Mouse (Mus musculus): ENCODE results near the gene Dgki.

DNA sequence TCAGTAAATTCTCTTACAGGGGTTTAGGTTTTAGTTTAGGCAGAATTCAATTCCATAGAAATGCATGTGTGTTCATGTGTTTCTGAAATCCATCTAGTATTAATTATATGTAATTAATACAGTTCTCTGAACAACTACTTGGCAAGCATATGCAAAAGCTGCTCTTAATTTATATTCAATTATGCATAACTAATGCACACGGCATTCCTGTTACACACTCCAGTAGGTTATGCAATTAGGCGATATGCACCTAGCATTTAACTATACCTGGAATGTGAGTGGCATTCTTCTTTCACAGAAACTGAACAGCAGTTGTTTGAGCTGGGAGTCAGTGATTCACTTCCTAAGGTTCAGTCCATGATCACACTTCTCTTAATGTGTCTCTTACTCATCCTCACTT is 370.2 kb downstream of the Dgki start:
- TF ChIP-seq CTCF (IDR thresholded peaks at IDR 0.05; ENCODE audit: low read depth), result no peak
- no peak for TF ChIP-seq EP300 (IDR thresholded peaks at IDR 0.05; ENCODE audit: low read depth)

All from liver, embryonic 14.5 days (tissue).